Mouse (Mus musculus): ENCODE results near the gene Tex2. TPM values are rescaled to one million over a fixed set of nuclear protein-coding genes. Genes with fewer than 3 reads are reported as not detected.
"Not testable (repeated sequence)": the region's sequence is repeated elsewhere in the genome, so short reads cannot be mapped to it uniquely, and the experiment has no call there.

The Tex2 gene
- total RNA-seq, 2 experiments from 2014 or later, result 86.8 to 91.8 TPM

- intact Hi-C loops (cut with DNase I), result loop anchor here (5.0 kb wide), 1 partner anchor 112 kb away; the partner anchor contains the start of gene Tex2
- peak; percentile 93 to 98 for DNase-seq (ENCODE audit: extremely low spot score in 1 of 2, low spot score in 2 of 2)
These were observed 112.6 kb downstream of the Tex2 start for GRCm38 (mm10) chr11:106500393-106501307.

DNA sequence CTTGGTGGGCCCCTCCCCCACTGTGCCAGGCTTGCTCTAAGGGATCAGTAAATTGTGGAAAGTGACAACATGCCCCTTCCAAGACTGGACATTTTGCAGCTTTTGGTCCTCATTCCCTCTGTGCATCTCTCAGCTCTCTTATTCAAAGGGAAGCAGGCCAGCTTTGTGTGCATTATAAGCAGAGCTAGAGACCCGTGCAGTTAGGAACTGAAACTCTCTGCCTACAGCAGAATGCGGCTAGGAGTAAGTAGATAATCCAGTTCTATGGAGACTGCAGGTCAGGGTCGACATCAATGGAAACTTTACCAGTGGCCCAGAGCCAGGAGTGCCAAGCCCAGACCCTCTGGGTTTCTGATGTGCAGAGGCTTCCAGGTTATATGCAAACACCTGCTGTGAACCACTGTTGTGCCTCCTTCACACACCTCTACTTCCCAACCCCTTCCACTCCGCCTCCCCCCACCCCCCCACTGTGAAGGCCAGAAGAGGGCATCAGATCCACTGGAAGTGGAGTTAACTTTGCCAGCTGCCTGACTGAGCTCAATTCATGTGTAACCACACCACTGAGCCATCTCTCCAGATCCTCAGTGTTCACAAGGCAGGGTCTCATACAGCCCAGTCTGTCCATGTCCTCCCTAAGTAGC is 114.4 kb downstream of the Tex2 start:
- intact Hi-C loops (cut with DNase I), result loop anchor here (10.0 kb wide), 1 partner anchor 246 kb away; no protein-coding TSS in a partner anchor
- DNase-seq (ENCODE audit: extremely low spot score in 1 of 2, low spot score in 2 of 2), result no peak

DNA sequence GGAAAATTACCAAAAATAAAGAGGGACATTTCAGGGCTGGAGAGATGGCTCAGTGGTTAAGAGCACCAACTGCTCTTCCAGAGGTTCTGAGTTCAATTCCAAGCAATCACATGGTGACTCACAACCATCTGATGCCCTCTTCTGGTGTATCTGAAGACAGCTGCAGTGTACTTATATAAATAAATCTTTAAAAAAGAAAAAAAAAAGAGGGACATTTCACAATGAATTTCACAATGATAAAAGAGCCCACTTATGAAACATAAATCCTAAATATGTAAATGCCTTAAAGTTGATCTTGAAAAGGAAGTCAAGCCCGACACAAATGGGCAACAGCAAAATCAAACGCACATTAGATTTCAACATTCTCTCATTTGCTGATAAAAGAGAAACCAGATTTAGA is 115.3 kb downstream of the Tex2 start:
- no peak for DNase-seq (ENCODE audit: extremely low spot score in 1 of 2, low spot score in 2 of 2)
- intact Hi-C loops (cut with DNase I), result loop anchor here (10.0 kb wide), 1 partner anchor 247 kb away; no protein-coding TSS in a partner anchor

DNA sequence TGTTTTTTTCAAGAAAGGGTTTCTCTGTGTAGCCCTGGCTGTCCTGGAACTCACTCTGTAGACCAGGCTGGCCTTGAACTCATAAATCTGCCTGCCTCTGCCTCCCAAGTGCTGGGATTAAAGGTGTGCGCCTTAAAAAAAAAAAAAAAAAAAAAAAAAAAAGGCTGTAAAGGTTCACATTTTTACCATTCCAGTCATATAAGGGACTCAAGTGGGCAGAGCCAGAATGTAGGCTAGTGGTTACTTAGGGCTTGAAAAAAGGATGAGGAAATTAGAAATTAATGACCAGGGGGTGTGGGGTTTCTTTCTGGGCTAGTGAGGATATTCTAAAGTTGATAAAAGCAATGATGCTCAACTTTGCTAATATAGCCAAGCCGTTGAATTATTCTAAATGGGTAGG is 116.2 kb downstream of the Tex2 start:
- intact Hi-C loops (cut with DNase I), result loop anchor here (10.0 kb wide), 1 partner anchor 248 kb away; no protein-coding TSS in a partner anchor

DNA sequence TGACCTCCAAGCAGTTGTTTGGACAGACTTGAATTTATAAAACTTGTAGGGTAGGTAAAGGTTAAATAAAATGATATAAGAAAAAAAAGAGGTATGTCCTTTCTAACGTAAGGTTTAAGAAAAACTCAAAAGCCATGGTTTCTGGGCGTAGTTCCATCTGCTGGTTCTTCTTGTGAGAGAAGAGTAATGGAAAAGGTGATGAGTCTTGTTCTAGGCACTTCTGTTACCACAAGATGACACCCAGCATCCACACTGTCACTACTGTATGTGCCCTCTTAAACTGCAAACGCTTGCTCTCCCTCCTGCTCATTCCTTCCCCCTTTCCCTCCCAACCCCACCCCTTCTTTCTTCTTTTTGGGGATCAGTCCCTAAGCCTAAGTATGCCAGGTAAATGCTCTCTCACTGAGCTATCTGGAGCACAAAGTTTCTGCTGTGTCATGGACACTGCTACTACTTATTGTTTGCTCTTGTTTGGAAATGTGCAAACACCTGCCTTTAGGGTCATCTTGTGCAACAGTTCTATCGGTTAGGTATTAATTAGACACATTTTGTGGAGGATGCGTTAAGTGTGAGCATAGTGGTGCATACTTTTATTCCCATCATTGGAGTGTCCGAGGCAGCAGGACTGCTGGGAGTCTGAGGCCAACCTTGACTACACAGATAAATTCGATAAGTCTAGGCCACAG is 120.1 kb downstream of the Tex2 start:
- no peak for DNase-seq (ENCODE audit: extremely low spot score in 1 of 2, low spot score in 2 of 2)
- intact Hi-C loops (cut with DNase I), result loop anchor here (1.0 to 10.0 kb wide), 2 partner anchors 75 to 252 kb away; no protein-coding TSS in a partner anchor

More for the DNA sequence above, 116.2 kb downstream of the Tex2 start:
- not testable (repeated sequence) for DNase-seq (ENCODE audit: extremely low spot score in 1 of 2, low spot score in 2 of 2)

DNA sequence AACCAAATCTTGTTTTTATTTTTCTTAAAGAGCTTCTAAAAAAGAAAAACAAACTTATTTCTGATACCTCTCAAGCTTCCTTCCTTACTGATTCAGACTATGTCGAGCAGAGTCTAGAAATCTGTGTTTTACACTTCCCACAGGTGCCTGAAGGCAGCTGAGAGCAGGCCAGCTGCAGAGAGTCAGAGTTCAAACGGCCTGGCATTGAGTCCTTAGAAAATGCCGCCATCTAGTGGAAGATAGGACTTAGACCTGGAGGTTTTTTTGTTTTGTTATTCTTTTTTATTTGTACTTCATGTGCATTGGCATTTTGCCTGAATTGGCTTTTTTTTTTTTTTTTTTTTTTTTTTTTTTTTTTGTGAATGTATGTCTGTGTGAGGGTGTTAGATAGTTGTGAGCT is 121.8 kb downstream of the Tex2 start:
- peak; percentile 52 to 56 for DNase-seq (ENCODE audit: extremely low spot score in 1 of 2, low spot score in 2 of 2)
- intact Hi-C loops (cut with DNase I), result loop anchor here (10.0 kb wide), 1 partner anchor 253 kb away; no protein-coding TSS in a partner anchor

- intact Hi-C loops (cut with DNase I), result loop anchor here (10.0 kb wide), 1 partner anchor 254 kb away; no protein-coding TSS in a partner anchor
- DNase-seq (ENCODE audit: extremely low spot score in 1 of 2, low spot score in 2 of 2), result not testable (repeated sequence)
These were observed 122.6 kb downstream of the Tex2 start for GRCm38 (mm10) chr11:106490600-106490999.

GRCm38 (mm10) chr11:106490057-106490456 is 123.2 kb downstream of the Tex2 start:
- DNase-seq (ENCODE audit: extremely low spot score in 1 of 2, low spot score in 2 of 2), result no peak
- intact Hi-C loops (cut with DNase I), result loop anchor here (10.0 kb wide), 1 partner anchor 255 kb away; no protein-coding TSS in a partner anchor

DNA sequence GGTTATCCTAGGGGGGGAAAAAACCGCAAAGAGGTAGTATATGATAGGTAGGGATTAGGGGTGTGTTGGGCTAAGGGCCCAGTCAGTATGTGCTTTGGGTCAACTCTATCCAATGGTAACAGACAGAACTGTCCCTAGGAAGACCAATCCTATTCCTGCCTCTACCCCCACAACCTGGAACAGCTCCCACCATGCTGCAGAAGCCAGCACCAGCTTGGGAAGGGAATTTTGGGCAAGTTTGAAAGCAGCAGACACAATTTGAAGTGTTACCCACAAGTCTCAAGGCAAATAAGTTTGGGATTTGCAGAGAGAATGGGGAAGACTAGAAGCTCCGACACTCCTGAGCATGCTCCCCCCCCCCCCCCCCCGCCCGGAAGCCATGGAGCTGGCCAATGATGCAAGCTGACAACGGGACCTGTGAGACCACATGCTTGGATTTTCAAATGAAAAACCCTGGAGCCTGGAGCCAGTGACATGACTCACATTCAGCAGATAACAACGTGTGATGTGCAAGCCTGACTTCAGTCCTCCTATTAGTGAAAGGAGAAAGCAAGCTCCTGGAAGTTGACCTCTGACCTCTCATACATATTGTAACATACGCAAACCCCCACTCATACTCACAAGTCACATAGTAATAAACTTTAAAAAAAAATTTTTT is 124.1 kb downstream of the Tex2 start:
- intact Hi-C loops (cut with DNase I), result loop anchor here (5.0 kb wide), 1 partner anchor 37 kb away; no protein-coding TSS in a partner anchor
- no peak for DNase-seq (ENCODE audit: extremely low spot score in 1 of 2, low spot score in 2 of 2)

- no peak for DNase-seq (ENCODE audit: extremely low spot score in 1 of 2, low spot score in 2 of 2)
- intact Hi-C loops (cut with DNase I), result loop anchor here (5.0 kb wide), 1 partner anchor 36 kb away; no protein-coding TSS in a partner anchor
These were observed 125.1 kb downstream of the Tex2 start for GRCm38 (mm10) chr11:106488126-106488561.

DNA sequence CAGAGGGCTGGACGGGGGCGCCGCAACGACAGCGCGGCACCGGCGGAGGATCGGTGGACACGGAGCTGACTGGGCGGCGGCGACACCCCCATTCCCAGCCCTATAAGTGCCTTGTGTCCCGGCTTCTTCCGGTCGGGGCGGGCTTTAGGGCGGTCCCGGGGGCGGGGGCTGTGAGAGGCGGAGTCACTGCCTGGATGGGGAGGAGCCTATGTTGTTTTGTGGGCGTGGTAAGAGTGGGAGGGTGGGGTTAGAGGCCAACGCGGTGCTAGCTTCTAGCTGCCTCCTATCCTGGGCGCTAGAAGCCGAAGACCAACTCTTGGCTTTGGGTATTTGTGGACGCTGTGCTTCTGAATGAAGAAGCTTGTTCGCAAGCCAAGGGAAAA is 125.5 kb downstream of the Tex2 start, which contains the start of gene Ern1:
TSS of gene Ern1 (minus strand) at position 120 of the 383 bp plus-strand sequence.
- peak; percentile 91 to 93 for DNase-seq (ENCODE audit: extremely low spot score in 1 of 2, low spot score in 2 of 2)
- intact Hi-C loops (cut with DNase I), result loop anchor here (5.0 kb wide), 1 partner anchor 35 kb away; no protein-coding TSS in a partner anchor

DNA sequence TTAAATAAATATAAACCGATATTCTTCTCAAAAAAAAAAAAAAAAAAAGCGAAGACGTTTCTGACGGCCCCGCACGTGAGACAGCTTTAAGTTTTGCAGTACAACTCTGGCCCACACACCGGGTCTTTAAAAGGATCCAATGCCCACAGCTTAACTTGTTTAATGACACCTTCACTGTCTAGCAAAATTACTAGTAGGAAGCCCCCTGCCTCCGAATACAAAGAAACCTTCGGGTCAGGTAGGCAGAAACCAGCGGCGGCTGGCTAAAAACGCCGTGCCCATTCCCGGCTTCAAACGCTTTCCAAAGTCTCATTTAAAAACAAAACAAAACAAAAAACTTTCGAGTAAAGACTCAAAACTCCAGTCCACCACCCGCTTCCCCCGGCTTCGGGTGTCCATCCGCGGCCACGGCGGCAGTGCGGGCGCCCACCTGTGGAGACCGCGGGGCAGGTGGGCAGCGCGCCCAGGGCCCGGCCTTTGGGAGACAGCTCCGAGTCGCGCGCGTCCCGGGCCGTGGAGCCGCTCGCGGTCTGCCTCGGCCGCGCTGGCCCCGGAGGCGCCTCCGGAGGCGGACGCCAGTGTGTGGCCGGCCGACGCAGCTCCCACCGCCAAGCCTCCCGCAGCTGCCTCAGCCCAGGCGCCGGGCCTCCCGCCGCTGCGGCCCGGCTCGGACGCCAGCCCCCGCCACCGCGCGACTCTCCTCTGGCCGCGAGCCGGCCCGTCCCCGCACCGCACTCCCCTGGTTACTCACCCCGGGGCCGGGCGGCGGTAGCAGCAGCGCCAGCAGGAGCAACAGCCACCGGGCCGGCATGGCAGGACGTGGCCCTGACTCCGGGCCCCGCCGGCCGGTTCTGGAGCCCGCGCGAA is 126.1 kb downstream of the Tex2 start:
- peak in 1 of 2 experiments; percentile 71 for DNase-seq (ENCODE audit: extremely low spot score in 1 of 2, low spot score in 2 of 2)
- intact Hi-C loops (cut with DNase I), result loop anchor here (5.0 kb wide), 1 partner anchor 35 kb away; no protein-coding TSS in a partner anchor

DNA sequence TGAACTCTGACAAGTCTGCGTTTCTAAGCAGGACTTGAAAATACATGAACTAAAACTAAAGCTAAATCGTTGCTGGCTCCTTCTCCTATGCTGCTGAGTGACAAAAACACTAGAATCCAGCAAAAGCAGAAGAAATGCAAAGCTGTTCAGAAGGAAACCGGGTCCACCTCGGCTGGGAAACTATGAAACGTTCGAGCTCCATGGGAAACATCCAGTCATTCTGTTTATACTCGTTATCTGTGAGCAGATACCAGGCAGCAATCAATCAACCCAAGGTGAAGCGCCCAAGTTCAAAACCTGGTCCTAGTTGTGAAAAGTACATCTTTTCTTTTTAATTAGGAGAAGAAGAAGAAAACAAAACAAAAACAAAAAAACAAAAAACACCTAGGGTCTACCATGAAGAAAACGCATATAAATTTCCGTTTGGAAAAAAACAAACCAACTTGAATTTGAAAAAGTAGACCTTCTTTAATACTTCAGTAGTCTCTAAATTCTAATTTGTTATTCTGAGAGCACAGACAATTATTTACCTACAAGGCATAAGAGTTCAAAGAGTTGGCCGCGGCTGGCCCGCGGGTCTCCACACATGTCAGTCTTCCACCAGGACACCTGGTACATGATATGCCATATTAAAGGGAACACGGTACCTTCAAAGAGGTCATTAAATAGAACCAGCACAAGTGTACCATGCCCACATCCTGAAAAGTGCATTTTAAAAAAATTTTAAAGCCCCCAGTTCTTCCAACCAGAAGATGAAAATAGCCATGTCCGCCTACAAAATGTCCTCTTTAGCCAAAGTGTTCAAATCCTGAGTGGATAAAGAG is 127.0 kb downstream of the Tex2 start:
- no peak for DNase-seq (ENCODE audit: extremely low spot score in 1 of 2, low spot score in 2 of 2)
- intact Hi-C loops (cut with DNase I), result loop anchor here (5.0 kb wide), 1 partner anchor 34 kb away; no protein-coding TSS in a partner anchor

- intact Hi-C loops (cut with DNase I), result loop anchor here (5.0 kb wide), 1 partner anchor 33 kb away; no protein-coding TSS in a partner anchor
These were observed 127.6 kb downstream of the Tex2 start for GRCm38 (mm10) chr11:106485611-106486010.

DNA sequence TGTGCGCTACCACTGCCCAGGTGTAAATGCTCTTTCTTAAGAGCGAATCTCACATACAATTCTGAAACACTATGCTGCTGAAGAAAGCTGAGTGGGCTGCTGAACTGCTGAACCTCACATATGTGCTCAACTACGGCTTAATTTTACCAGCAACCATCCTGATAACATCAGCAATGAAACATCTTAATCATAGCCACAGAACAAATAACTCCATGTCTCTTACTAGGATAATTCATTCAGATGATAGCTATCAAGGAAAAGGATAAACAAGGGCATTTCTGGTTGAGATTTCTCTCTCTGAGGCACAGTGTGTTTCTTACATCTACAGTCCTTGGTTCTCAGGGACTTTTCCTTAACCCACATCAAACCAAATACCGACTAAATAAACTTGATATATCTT is 128.3 kb downstream of the Tex2 start:
- intact Hi-C loops (cut with DNase I), result loop anchor here (5.0 kb wide), 1 partner anchor 33 kb away; no protein-coding TSS in a partner anchor
- DNase-seq (ENCODE audit: extremely low spot score in 1 of 2, low spot score in 2 of 2), result no peak

More at GRCm38 (mm10) chr11:106485611-106486010, 127.6 kb downstream of the Tex2 start:
- DNase-seq (ENCODE audit: extremely low spot score in 1 of 2, low spot score in 2 of 2), result no peak

- intact Hi-C loops (cut with DNase I), result no loop called here
- no peak for DNase-seq (ENCODE audit: extremely low spot score in 1 of 2, low spot score in 2 of 2)
These were observed 130.4 kb downstream of the Tex2 start for GRCm38 (mm10) chr11:106482867-106483266.
